Mouse (Mus musculus): ENCODE data around the gene Vwf.

DNA sequence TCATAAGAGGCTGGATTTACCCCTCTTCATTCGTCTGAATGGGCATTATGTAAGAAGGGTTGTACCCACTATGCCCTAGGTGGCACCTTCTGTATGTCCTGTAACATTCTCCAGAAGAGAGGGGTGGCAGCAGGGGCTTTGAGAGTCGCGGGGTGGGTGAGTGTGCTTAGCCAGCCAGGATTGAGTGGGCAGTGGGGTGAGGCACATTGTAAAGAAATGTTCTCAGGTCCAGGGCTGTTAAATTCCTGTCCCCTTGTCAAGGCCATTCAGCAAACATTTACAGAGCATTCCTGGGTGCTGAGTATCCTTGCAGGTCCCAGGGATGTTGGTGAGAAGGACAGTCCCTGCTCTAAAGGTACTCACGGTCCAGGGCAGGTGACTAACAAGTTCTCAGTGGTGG is 7.0 kb downstream of the Vwf start:
- TF ChIP-seq CTCF (IDR thresholded peaks at IDR 0.05; ENCODE audit: insufficient read depth, low read depth, low read length): no peak
- TF ChIP-seq POLR2A (IDR thresholded peaks at IDR 0.05; ENCODE audit: insufficient read depth, low read depth, low read length): no peak
